Mouse (Mus musculus) stomach, embryonic 14.5 days (tissue): ENCODE data around the gene Bmp2k. TPM values are rescaled to one million over a fixed set of nuclear protein-coding genes. Genes with fewer than 3 reads are reported as not detected.

Source experiments
- ATAC-seq: fragments of 200-750 bp; cut with Nextera tagmentation; 2 replicates; pipeline ENCODE4 v1.8.0; 2017; ENCODE audit warnings: low read depth, moderate TSS enrichment; ENCODE audit not compliant: insufficient number of reproducible peaks, insufficient read depth, low FRiP score
- H3K27ac ChIP-seq: fragments of 300-500 bp; sonication (generic); 2 replicates; pipeline ENCODE4 v1.5.1; 2014; ENCODE audit warnings: mild to moderate bottlenecking, low read length, moderate library complexity, mixed read lengths
- H3K27me3 ChIP-seq: fragments of 300-500 bp; sonication (generic); 2 replicates; pipeline ENCODE4 v1.6.1; 2014; ENCODE audit warnings: low read length, control low read depth, mixed read lengths; ENCODE audit not compliant: control insufficient read depth, insufficient read depth
- H3K36me3 ChIP-seq: fragments of 300-500 bp; sonication (generic); 2 replicates; pipeline ENCODE4 v1.6.1; 2014; ENCODE audit warnings: mild to moderate bottlenecking, control low read depth, low read length, moderate library complexity, mixed read lengths; ENCODE audit not compliant: control insufficient read depth, insufficient read depth
- H3K4me1 ChIP-seq: fragments of 300-500 bp; sonication (generic); 2 replicates; pipeline ENCODE4 v1.6.1; 2014; ENCODE audit warnings: low read length, control low read depth, mixed read lengths; ENCODE audit not compliant: control insufficient read depth, insufficient read depth
- H3K4me2 ChIP-seq: fragments of 300-500 bp; sonication (generic); replicated peaks from 2 replicates; pipeline ENCODE4 v1.6.1; 2014; ENCODE audit warnings: low read depth, low read length, control low read depth
- H3K4me3 ChIP-seq: fragments of 300-500 bp; sonication (generic); 2 replicates; pipeline ENCODE4 v1.5.1; 2014; ENCODE audit warnings: low read depth, low read length, control low read depth
- H3K9ac ChIP-seq: fragments of 300-500 bp; sonication (generic); replicated peaks from 2 replicates; pipeline ENCODE4 v1.6.1; 2014; ENCODE audit warnings: low read depth, mild to moderate bottlenecking, control low read depth, low read length, moderate library complexity, mixed read lengths
- H3K9me3 ChIP-seq: fragments of 300-500 bp; sonication (generic); 2 replicates; pipeline ENCODE4 v1.6.1; 2016; ENCODE audit warnings: low read depth, low read length, control low read depth; ENCODE audit not compliant: control insufficient read depth
- WGBS: fragments of 180-500 bp; shearing (Covaris S2); extraction: QIAGEN DNeasy Blood & Tissue Kit; methylation state at CpG from one replicate; pipeline ENCODE4 v1.1.7; 2014; 5-methylcytosine and 5-hydroxymethylcytosine counted together
- polyA plus RNA-seq: library from polyadenylated mRNA; unstranded; fragments of >200 nt; fragmentation: Nextera tagmentation; extraction: Ambion mirVana; gene quantifications from 2 replicates; pipeline ENCODE4 v1.2.1, GENCODE M21; 2014

The Bmp2k gene
- polyA plus RNA-seq: 13.4 and 13.5 TPM in 2 replicates

- 1% methylated on average over 55 of the region's 78 CpGs for WGBS
- Histone ChIP-seq H3K4me2 (peak within 1 kb of the TSS; percentile 74), H3K9ac (peak within 1 kb of the TSS; percentile 82), H3K4me1 (peaks cover 18% of the 10 kb centered on the region; the same call in 1 of the 2 replicates), H3K27me3 (no peaks in the 10 kb centered on the region), H3K27ac (peak within 1 kb of the TSS; percentile 93), H3K36me3 (no peaks in the 10 kb centered on the region), H3K9me3 (no peaks in the 10 kb centered on the region), H3K4me3 (peak within 1 kb of the TSS; percentile 87)
- ATAC-seq: peak; percentile 95
Observed at GRCm38 (mm10) chr5:96997310-96997801, at the start of gene Bmp2k. Bmp2k (plus strand) TSS chr5:96997689.

GRCm38 (mm10) chr5:96948856-96949527 is 48.5 kb upstream of the Bmp2k start:
- Histone ChIP-seq H3K9me3 (no peaks in the 10 kb centered on the region), H3K4me3 (no peak overlapping the region), H3K27me3 (no peaks in the 10 kb centered on the region), H3K4me2 (no peak overlapping the region), H3K27ac (no peak overlapping the region), H3K4me1 (no peaks in the 10 kb centered on the region), H3K9ac (no peak overlapping the region), H3K36me3 (no peaks in the 10 kb centered on the region)
- WGBS: 79% methylated on average over 13 of the region's 13 CpGs
- ATAC-seq: no peak

GRCm38 (mm10) chr5:96949839-96950666 is 47.4 kb upstream of the Bmp2k start:
- 88% methylated on average over 13 of the region's 13 CpGs for WGBS
- Histone ChIP-seq H3K4me1 (no peaks in the 10 kb centered on the region), H3K4me3 (no peak overlapping the region), H3K4me2 (no peak overlapping the region), H3K27me3 (no peaks in the 10 kb centered on the region), H3K9me3 (no peaks in the 10 kb centered on the region), H3K27ac (no peak overlapping the region), H3K36me3 (no peaks in the 10 kb centered on the region), H3K9ac (no peak overlapping the region)
- no peak for ATAC-seq

GRCm38 (mm10) chr5:96950667-96951492 is 46.6 kb upstream of the Bmp2k start:
- no peak overlapping the region for H3K4me2 ChIP-seq
- H3K27me3 ChIP-seq: no peaks in the 10 kb centered on the region
- H3K9me3 ChIP-seq: no peaks in the 10 kb centered on the region
- H3K4me1 ChIP-seq: no peaks in the 10 kb centered on the region
- 80% methylated on average over 10 of the region's 10 CpGs for WGBS
- H3K4me3 ChIP-seq: no peak overlapping the region
- no peak overlapping the region for H3K27ac ChIP-seq
- H3K36me3 ChIP-seq: no peaks in the 10 kb centered on the region
- ATAC-seq: no peak
- H3K9ac ChIP-seq: no peak overlapping the region

- Histone ChIP-seq H3K36me3 (no peaks in the 10 kb centered on the region), H3K9ac (no peak overlapping the region), H3K9me3 (no peaks in the 10 kb centered on the region), H3K4me3 (no peak overlapping the region), H3K27me3 (no peaks in the 10 kb centered on the region), H3K4me1 (no peaks in the 10 kb centered on the region), H3K4me2 (no peak overlapping the region), H3K27ac (no peak overlapping the region)
- ATAC-seq: peak; percentile 87; the same call in 1 of the 2 replicates
- 78% methylated on average over 8 of the region's 8 CpGs for WGBS
Observed at GRCm38 (mm10) chr5:96951493-96952105, 45.9 kb upstream of the Bmp2k start.

- WGBS: 50% methylated on average over 11 of the region's 11 CpGs
- H3K27ac ChIP-seq: no peak overlapping the region
- H3K9ac ChIP-seq: no peak overlapping the region
- ATAC-seq: no peak
- H3K4me2 ChIP-seq: no peak overlapping the region
- H3K9me3 ChIP-seq: no peaks in the 10 kb centered on the region
- no peaks in the 10 kb centered on the region for H3K4me1 ChIP-seq
- H3K4me3 ChIP-seq: no peak overlapping the region
- H3K36me3 ChIP-seq: no peaks in the 10 kb centered on the region
- no peaks in the 10 kb centered on the region for H3K27me3 ChIP-seq
Observed at GRCm38 (mm10) chr5:96954040-96954439, 43.4 kb upstream of the Bmp2k start.

- Histone ChIP-seq H3K4me3 (no peak overlapping the region), H3K36me3 (no peaks in the 10 kb centered on the region), H3K27ac (no peak overlapping the region), H3K9me3 (no peaks in the 10 kb centered on the region), H3K9ac (no peak overlapping the region), H3K4me2 (no peak overlapping the region), H3K4me1 (no peaks in the 10 kb centered on the region), H3K27me3 (no peaks in the 10 kb centered on the region)
- WGBS: 80% methylated on average over 10 of the region's 10 CpGs
- no peak for ATAC-seq
Observed at GRCm38 (mm10) chr5:96954466-96955027, 42.9 kb upstream of the Bmp2k start.
